Mouse (Mus musculus) ES-E14 (cell line): ENCODE measurements at regions not wholly inside any gene's neighbourhood (a gene's known extent, or its start where the extent isn't known, plus 50 kb on each side); places are given as distances from the start of the nearest gene placed in this dataset.

Experiments used
- DNase-seq: peaks from one replicate; pipeline ENCODE4 v3.0.0-alpha.2; 2013; ENCODE audit warnings: low read depth, low spot score
- H3K27ac ChIP-seq: 2 replicates; pipeline ENCODE4 v1.5.1; 2012; ENCODE audit warnings: low read depth, mild to moderate bottlenecking, low read length, moderate library complexity, mixed read lengths; ENCODE audit not compliant: poor library complexity, insufficient read depth, severe bottlenecking
- H3K36me3 ChIP-seq: 2 replicates; pipeline ENCODE4 v1.6.1; 2012; ENCODE audit warnings: mild to moderate bottlenecking, low read length, moderate library complexity, mixed read lengths; ENCODE audit not compliant: control insufficient read depth, poor library complexity, insufficient read depth, severe bottlenecking
- H3K4me1 ChIP-seq, 2 experiments: fragments of 150-350 bp in 1 of 2; sonication (generic) in 1 of 2; 2 replicates each; pipeline ENCODE4 v1.6.1; 2012; ENCODE audit warnings: low read length in 2 of 2, mild to moderate bottlenecking in 1 of 2, mixed read lengths in 1 of 2; ENCODE audit not compliant: control insufficient read depth in 2 of 2, insufficient read depth in 2 of 2, poor library complexity in 1 of 2
- H3K4me3 ChIP-seq, 2 experiments: fragments of 150-350 bp in 1 of 2; sonication (generic) in 1 of 2; 2 replicates each; pipeline ENCODE4 v1.5.1; 2012; ENCODE audit warnings: low read length in 2 of 2, low read depth in 1 of 2, mild to moderate bottlenecking in 1 of 2, mixed read lengths in 1 of 2; ENCODE audit not compliant: insufficient read depth in 1 of 2, poor library complexity in 1 of 2, severe bottlenecking in 1 of 2
- H3K9ac ChIP-seq: 2 replicates; pipeline ENCODE4 v1.6.1; 2012; ENCODE audit warnings: low read depth, mild to moderate bottlenecking, low read length, mixed read lengths; ENCODE audit not compliant: poor library complexity, insufficient read depth, severe bottlenecking
- H3K9me3 ChIP-seq: fragments of 150-350 bp; sonication (generic); 2 replicates; pipeline ENCODE4 v1.6.1; 2012; ENCODE audit warnings: low read depth, mild to moderate bottlenecking, low read length; ENCODE audit not compliant: control insufficient read depth, insufficient read depth
- CHD2 ChIP-seq: IDR thresholded peaks from 2 replicates; pipeline ENCODE4 v1.6.1; 2014; ENCODE audit warnings: mild to moderate bottlenecking, low read depth, low read length, inconsistent platforms
- HCFC1 ChIP-seq: IDR thresholded peaks from 2 replicates; pipeline ENCODE4 v1.6.1; 2012; ENCODE audit warnings: low read length, inconsistent platforms, borderline replicate concordance; ENCODE audit not compliant: insufficient read depth
- MAFK ChIP-seq: IDR thresholded peaks from 2 replicates; pipeline ENCODE4 v1.6.1; 2014; ENCODE audit warnings: mild to moderate bottlenecking, low read depth, low read length, inconsistent platforms; ENCODE audit not compliant: insufficient read depth
- ZC3H11A ChIP-seq: IDR thresholded peaks from 2 replicates; pipeline ENCODE4 v1.6.1; 2012; ENCODE audit warnings: low read depth, mild to moderate bottlenecking, inconsistent platforms, low read length, borderline replicate concordance
- ZNF384 ChIP-seq: IDR thresholded peaks from 2 replicates; pipeline ENCODE4 v1.6.1; 2012; ENCODE audit warnings: low read depth, low read length, inconsistent platforms
- in situ Hi-C, 2 experiments: fragments of 600-800 bp; cut with MboI; formaldehyde crosslinking; loops; one replicate each; pipeline ENCODE4 v1.15.1; 2025; ENCODE audit warnings: low sequenced_read_pairs in 2 of 2, inconsistent platforms in 1 of 2; ENCODE audit not compliant: unreplicated experiment in 2 of 2

GRCm38 (mm10) chr7:137963470-137964095 lies 433.9 kb downstream of the Tcerg1l start:
- in situ Hi-C loops, result no loop called here
- Histone ChIP-seq H3K4me3 (no peak overlapping the region), H3K9me3 (no peaks in the 10 kb centered on the region), H3K4me1 (no peaks in the 10 kb centered on the region), H3K9ac (no peak overlapping the region), H3K36me3 (no peaks in the 10 kb centered on the region), H3K27ac (no peak overlapping the region)
- no peak for TF ChIP-seq MAFK
- TF ChIP-seq HCFC1, result no peak
- TF ChIP-seq CHD2, result no peak
- TF ChIP-seq ZNF384, result no peak
- no peak for TF ChIP-seq ZC3H11A
- DNase-seq, result no peak

DNA sequence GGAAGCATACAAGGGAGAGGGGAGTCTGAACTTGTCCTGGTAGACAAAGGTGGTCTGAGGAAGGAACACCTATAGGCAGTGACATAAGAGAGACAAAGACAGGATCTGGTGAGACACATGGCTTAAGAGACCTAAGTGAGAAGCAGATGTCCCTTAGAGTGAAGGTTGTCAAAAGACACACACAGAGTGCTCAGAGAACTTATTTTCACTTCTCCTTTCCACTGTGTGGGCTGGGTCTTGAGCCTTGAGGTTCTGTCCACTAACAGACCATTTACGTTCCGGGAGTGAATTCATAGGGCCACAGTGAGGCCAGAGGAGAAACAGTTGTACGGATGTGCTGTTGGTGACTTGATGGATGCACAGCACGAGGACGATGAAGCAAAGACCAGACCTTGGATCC lies 422.8 kb downstream of the Tcerg1l start:
- Histone ChIP-seq H3K36me3 (no peaks in the 10 kb centered on the region), H3K27ac (no peak overlapping the region), H3K9me3 (no peaks in the 10 kb centered on the region), H3K9ac (no peak overlapping the region), H3K4me3 (no peak overlapping the region), H3K4me1 (no peaks in the 10 kb centered on the region)
- TF ChIP-seq HCFC1 (no peak), MAFK (no peak), ZNF384 (no peak), CHD2 (no peak), ZC3H11A (no peak)
- in situ Hi-C loops, result no loop called here
- DNase-seq, result no peak

DNA sequence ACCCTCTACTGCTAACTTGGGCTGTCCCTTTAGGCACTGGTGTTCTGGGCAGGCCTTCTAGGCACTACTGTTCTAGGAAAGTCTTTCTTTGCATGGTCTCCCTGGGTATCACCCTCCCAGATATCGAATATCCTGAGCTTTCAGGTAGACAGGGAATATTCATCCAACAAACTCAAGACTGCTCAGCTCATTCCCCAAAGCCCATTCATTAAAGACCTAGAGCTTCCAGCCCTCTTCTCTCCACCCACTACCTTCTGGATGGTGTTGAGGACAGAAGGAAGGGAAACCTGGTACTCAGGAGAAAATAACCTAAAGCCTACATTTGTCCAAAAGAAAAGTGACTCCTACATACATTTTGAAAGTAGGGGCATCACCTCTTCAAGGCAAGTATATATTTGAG lies 420.0 kb downstream of the Tcerg1l start:
- DNase-seq, result no peak
- Histone ChIP-seq H3K9me3 (no peaks in the 10 kb centered on the region), H3K27ac (no peak overlapping the region), H3K4me1 (no peaks in the 10 kb centered on the region), H3K4me3 (no peak overlapping the region), H3K9ac (no peak overlapping the region), H3K36me3 (no peaks in the 10 kb centered on the region)
- TF ChIP-seq ZC3H11A (no peak), HCFC1 (no peak), CHD2 (no peak), MAFK (no peak), ZNF384 (no peak)
- in situ Hi-C loops, result no loop called here

DNA sequence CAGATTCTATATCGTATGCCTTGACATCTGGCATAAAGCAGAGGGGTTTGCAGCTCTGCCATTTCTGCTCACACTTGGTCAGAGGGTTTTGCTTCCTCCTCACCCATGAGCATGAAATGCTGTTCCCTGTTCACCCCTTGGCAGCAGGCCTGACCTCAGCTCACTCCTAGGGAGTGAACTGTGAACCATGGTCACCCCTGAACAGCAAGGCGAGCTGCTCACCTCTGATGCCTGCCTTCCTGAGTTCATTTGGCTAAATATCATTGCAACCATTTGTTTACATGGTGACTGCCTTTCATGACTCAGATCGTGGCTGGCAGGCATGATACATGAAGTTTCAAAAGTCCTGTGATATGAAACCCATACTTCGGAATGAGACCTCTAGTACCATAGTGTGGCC lies 418.2 kb downstream of the Tcerg1l start:
- H3K27ac ChIP-seq, result no peak overlapping the region
- no peaks in the 10 kb centered on the region for H3K4me1 ChIP-seq
- TF ChIP-seq HCFC1 (no peak), ZC3H11A (no peak), ZNF384 (no peak), CHD2 (no peak), MAFK (no peak)
- in situ Hi-C loops, result no loop called here
- H3K9ac ChIP-seq, result no peak overlapping the region
- DNase-seq, result no peak
- H3K36me3 ChIP-seq, result no peaks in the 10 kb centered on the region
- no peaks in the 10 kb centered on the region for H3K9me3 ChIP-seq
- no peak overlapping the region for H3K4me3 ChIP-seq

DNA sequence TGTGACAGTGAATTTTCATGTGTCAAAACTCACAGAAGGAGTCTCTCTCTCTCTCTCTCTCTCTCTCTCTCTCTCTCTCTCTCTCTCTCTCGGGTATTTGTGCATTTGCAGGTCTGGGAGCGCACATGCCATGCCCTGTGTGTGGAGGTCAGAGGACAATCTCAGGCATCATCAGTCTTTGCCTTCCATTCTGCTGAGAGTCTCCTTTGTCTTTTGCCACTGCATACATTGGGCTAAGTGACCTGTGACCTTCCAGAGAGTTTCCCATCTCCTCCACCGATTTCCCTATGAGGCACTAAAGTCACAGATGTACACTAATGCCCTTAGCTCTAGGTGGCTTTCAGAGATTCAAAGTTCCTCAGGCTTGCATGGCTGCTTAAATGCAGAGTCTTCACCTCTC lies 391.7 kb downstream of the Tcerg1l start:
- no peak overlapping the region for H3K27ac ChIP-seq
- DNase-seq, result no peak
- no peaks in the 10 kb centered on the region for H3K4me1 ChIP-seq
- TF ChIP-seq MAFK (no peak), HCFC1 (no peak), ZNF384 (no peak), CHD2 (no peak), ZC3H11A (no peak)
- in situ Hi-C loops, result no loop called here
- H3K36me3 ChIP-seq, result no peaks in the 10 kb centered on the region
- H3K9me3 ChIP-seq, result no peaks in the 10 kb centered on the region
- H3K4me3 ChIP-seq, result no peak overlapping the region
- H3K9ac ChIP-seq, result no peak overlapping the region
